In genomic region chr11:82255601-82256000, GRCm38 (mm10) we compare ENCODE assay signal across 8 mouse cellular contexts. TPM values are rescaled to one million over a fixed set of nuclear protein-coding genes. Genes with fewer than 3 reads are reported as not detected.
DNase-seq lines count a peak whose midpoint lies in the region; ATAC-seq and TF ChIP-seq lines count a peak whose summit lies in the region.

No protein-coding gene starts in this region.

- H3K36me3 ChIP-seq in kidney, embryonic 16.5 days (ENCODE audit: insufficient read depth, low read length) = no peaks in the 10 kb centered on the region
- no peaks in the 10 kb centered on the region for H3K36me3 ChIP-seq in embryonic facial prominence, embryonic 11.5 days (replicated peaks; ENCODE audit: control insufficient read depth, insufficient read depth, low read depth, low read length)
- H3K36me3 ChIP-seq in hindbrain, embryonic 15.5 days = no peaks in the 10 kb centered on the region
- no peaks in the 10 kb centered on the region for H3K36me3 ChIP-seq in liver, embryonic 14.5 days (replicated peaks; ENCODE audit: control insufficient read depth, insufficient read depth, low read depth)

- peak; percentile 22 for DNase-seq in kidney, adult 9 months
- peak; percentile 63 for DNase-seq in adrenal gland, postnatal 25 days
- peak; percentile 12 for DNase-seq in embryonic facial prominence, embryonic 11.5 days (ENCODE audit: low spot score)
- DNase-seq in liver, embryonic 14.5 days (ENCODE audit: low read depth in 3 of 3, low spot score in 3 of 3) = no peak
- DNase-seq in right cerebral cortex, postnatal 14 days = peak; percentile 73

- no peaks in the 10 kb centered on the region for H3K9me3 ChIP-seq in kidney, embryonic 16.5 days (ENCODE audit: low read length)
- no peaks in the 10 kb centered on the region for H3K9me3 ChIP-seq in embryonic facial prominence, embryonic 11.5 days (replicated peaks; ENCODE audit: control insufficient read depth, low read length)
- H3K9me3 ChIP-seq in hindbrain, embryonic 15.5 days = no peaks in the 10 kb centered on the region
- no peaks in the 10 kb centered on the region for H3K9me3 ChIP-seq in liver, embryonic 14.5 days (ENCODE audit: control insufficient read depth, low read length)

- no peak overlapping the region for H3K4me2 ChIP-seq in kidney, embryonic 16.5 days (replicated peaks; ENCODE audit: low read depth, low read length)
- H3K4me2 ChIP-seq in embryonic facial prominence, embryonic 11.5 days (ENCODE audit: low read depth, low read length) = no peak overlapping the region
- H3K4me2 ChIP-seq in hindbrain, embryonic 15.5 days = no peak overlapping the region
- H3K4me2 ChIP-seq in liver, embryonic 14.5 days (ENCODE audit: low read depth) = no peak overlapping the region

- peaks cover 3% of the 10 kb centered on the region for H3K27me3 ChIP-seq in kidney, embryonic 16.5 days (ENCODE audit: insufficient read depth, low read length)
- H3K27me3 ChIP-seq in embryonic facial prominence, embryonic 11.5 days (ENCODE audit: control insufficient read depth, insufficient read depth, low read length) = no peaks in the 10 kb centered on the region
- H3K27me3 ChIP-seq in hindbrain, embryonic 15.5 days = no peaks in the 10 kb centered on the region
- H3K27me3 ChIP-seq in liver, embryonic 14.5 days (ENCODE audit: control insufficient read depth, insufficient read depth, low read length) = no peaks in the 10 kb centered on the region

- TF ChIP-seq EP300 in liver, embryonic 14.5 days (IDR thresholded peaks at IDR 0.05; ENCODE audit: low read depth) = no peak

- H3K27ac ChIP-seq in kidney, embryonic 16.5 days (ENCODE audit: low read length) = no peak overlapping the region
- no peak overlapping the region for H3K27ac ChIP-seq in embryonic facial prominence, embryonic 11.5 days (replicated peaks; ENCODE audit: low read depth, low read length)
- no peak overlapping the region for H3K27ac ChIP-seq in hindbrain, embryonic 15.5 days (replicated peaks)
- no peak overlapping the region for H3K27ac ChIP-seq in liver, embryonic 14.5 days

- no peak for ATAC-seq in kidney, embryonic 16.5 days (ENCODE audit: low FRiP score, low TSS enrichment)
- ATAC-seq in embryonic facial prominence, embryonic 11.5 days (replicated peaks; ENCODE audit: insufficient number of reproducible peaks, low FRiP score, low TSS enrichment, low read depth) = no peak
- ATAC-seq in hindbrain, embryonic 15.5 days (ENCODE audit: low FRiP score, low read depth) = peak; percentile 76; the same call in 1 of the 2 replicates
- no peak for ATAC-seq in liver, embryonic 14.5 days (ENCODE audit: insufficient read depth)
- no peak for ATAC-seq in erythroblast, adult 5-6 weeks (replicated peaks; ENCODE audit: low FRiP score, poor library complexity, severe bottlenecking)

- no peaks in the 10 kb centered on the region for H3K4me1 ChIP-seq in kidney, embryonic 16.5 days (ENCODE audit: insufficient read depth, low read length)
- no peaks in the 10 kb centered on the region for H3K4me1 ChIP-seq in embryonic facial prominence, embryonic 11.5 days (ENCODE audit: control insufficient read depth, insufficient read depth, low read length)
- peaks cover 16% of the 10 kb centered on the region for H3K4me1 ChIP-seq in hindbrain, embryonic 15.5 days (replicated peaks)
- no peaks in the 10 kb centered on the region for H3K4me1 ChIP-seq in liver, embryonic 14.5 days (replicated peaks; ENCODE audit: control insufficient read depth in 2 of 2, insufficient read depth in 2 of 2, low read length in 1 of 2)

- peak; percentile 57 for TF ChIP-seq CTCF in liver, embryonic 14.5 days (IDR thresholded peaks at IDR 0.05; ENCODE audit: low read depth)

- 10% methylated on average over 4 of the region's 4 CpGs for WGBS in kidney, embryonic 16.5 days
- 28% methylated on average over 4 of the region's 4 CpGs for WGBS in embryonic facial prominence, embryonic 11.5 days
- 20% methylated on average over 4 of the region's 4 CpGs for WGBS in hindbrain, embryonic 15.5 days
- WGBS in liver, embryonic 14.5 days (ENCODE audit: insufficient replicate concordance) = 3% methylated on average over 4 of the region's 4 CpGs

- H3K4me3 ChIP-seq in kidney, embryonic 16.5 days (ENCODE audit: low read length) = no peak overlapping the region
- H3K4me3 ChIP-seq in embryonic facial prominence, embryonic 11.5 days (ENCODE audit: low read depth, low read length) = no peak overlapping the region
- no peak overlapping the region for H3K4me3 ChIP-seq in hindbrain, embryonic 15.5 days
- H3K4me3 ChIP-seq in liver, embryonic 14.5 days (ENCODE audit: insufficient read depth in 1 of 2, low read depth in 2 of 2, low read length in 2 of 2) = no peak overlapping the region

- H3K9ac ChIP-seq in kidney, embryonic 16.5 days (replicated peaks; ENCODE audit: low read length) = no peak overlapping the region
- H3K9ac ChIP-seq in embryonic facial prominence, embryonic 11.5 days (replicated peaks; ENCODE audit: low read length) = no peak overlapping the region
- no peak overlapping the region for H3K9ac ChIP-seq in hindbrain, embryonic 15.5 days
- no peak overlapping the region for H3K9ac ChIP-seq in liver, embryonic 14.5 days (replicated peaks)

RNA-seq across cellular contexts. Expression of gene Ccl1, which starts 49.9 kb away (rescaled TPM):
- not detected in 2 replicates for polyA plus RNA-seq in kidney, embryonic 16.5 days (2015; fragmentation: Nextera tagmentation; extraction: Ambion mirVana)
- total RNA-seq in adrenal gland, postnatal 25 days (2021) = not detected in 2 replicates
- polyA plus RNA-seq in embryonic facial prominence, embryonic 11.5 days (2014; fragmentation: Nextera tagmentation; extraction: Ambion mirVana) = not detected in 2 replicates
- polyA plus RNA-seq in hindbrain, embryonic 15.5 days (2015; fragmentation: Nextera tagmentation; extraction: Ambion mirVana) = 0.66 and 0.81 TPM in 2 replicates
- polyA plus RNA-seq in liver, embryonic 14.5 days (2012; rRNA removed) = not detected in 2 replicates
- not detected in 2 replicates for polyA plus RNA-seq in liver, embryonic 14.5 days (2014; fragmentation: Nextera tagmentation; extraction: Ambion mirVana)
- not detected in 2 replicates for total RNA-seq in erythroblast, adult 5-6 weeks (2015; ENCODE audit: low replicate concordance)
- total RNA-seq in erythroblast, adult 5-6 weeks (2017; ENCODE audit: low replicate concordance) = not detected in 2 replicates

Comparison
In these comparisons a context has a peak if more than half of its experiments do, and no peak if none do; other contexts are left out.
1. DNase-seq: peak in kidney, adult 9 months (single experiment), adrenal gland, postnatal 25 days (single experiment), embryonic facial prominence, embryonic 11.5 days (single experiment) and right cerebral cortex, postnatal 14 days (single experiment); none in liver, embryonic 14.5 days (0 of 3).